Mouse (Mus musculus): ENCODE measurements at regions not wholly inside any gene's neighbourhood (a gene's known extent, or its start where the extent isn't known, plus 50 kb on each side); places are given as distances from the start of the nearest gene placed in this dataset.

GRCm38 (mm10) chr9:47313433-47313832 is 216.5 kb upstream of the Cadm1 start:
- H3ac ChIP-seq (ENCODE audit: control insufficient read depth, insufficient read length), result no peak overlapping the region
- no peaks in the 10 kb centered on the region for H3K79me2 ChIP-seq (ENCODE audit: control insufficient read depth, insufficient read depth)
- no peaks in the 10 kb centered on the region for H3K27me3 ChIP-seq (ENCODE audit: control insufficient read depth, insufficient read depth, insufficient read length)
- H3K4me3 ChIP-seq, result no peak overlapping the region
- no peak overlapping the region for H3K4me2 ChIP-seq (ENCODE audit: low read depth)
- TF ChIP-seq SRF (IDR thresholded peaks at IDR 0.05; ENCODE audit: control insufficient read depth, insufficient read length, low read depth), result no peak
- TF ChIP-seq MYOG (IDR thresholded peaks at IDR 0.05; ENCODE audit: control insufficient read depth in 1 of 3, insufficient read depth in 1 of 3, insufficient read length in 2 of 3, low read depth in 2 of 3), result no peak
- no peak for TF ChIP-seq MAX (IDR thresholded peaks at IDR 0.05; ENCODE audit: low read depth)
- TF ChIP-seq POLR2A (IDR thresholded peaks at IDR 0.05; ENCODE audit: insufficient read length, low read depth), result no peak
- no peak for TF ChIP-seq USF1 (IDR thresholded peaks at IDR 0.05; ENCODE audit: low read depth)
- no peaks in the 10 kb centered on the region for H3K36me3 ChIP-seq (ENCODE audit: control insufficient read depth, insufficient read depth)

DNA sequence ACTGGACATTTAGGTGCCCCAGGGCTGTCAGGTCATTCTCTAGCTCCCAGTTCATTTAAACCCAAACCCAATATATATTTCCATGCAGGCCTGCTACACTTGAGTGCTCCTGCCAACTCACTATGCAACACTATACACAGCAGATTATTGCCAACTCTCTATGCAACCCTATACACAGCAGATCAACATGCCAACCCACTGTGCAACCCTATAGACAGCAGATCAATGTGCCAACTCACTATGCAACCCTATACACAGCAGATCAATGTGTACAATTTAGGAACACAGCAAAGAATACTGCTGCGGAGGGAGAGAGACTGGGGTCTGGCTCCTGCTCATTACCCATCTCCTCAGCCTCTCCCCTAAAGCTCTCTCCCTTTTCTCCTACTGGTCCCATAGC is 215.7 kb upstream of the Cadm1 start:
- Histone ChIP-seq H3K36me3 (ENCODE audit: control insufficient read depth, insufficient read depth) (no peaks in the 10 kb centered on the region), H3K4me2 (ENCODE audit: low read depth) (no peak overlapping the region), H3K27me3 (ENCODE audit: control insufficient read depth, insufficient read depth, insufficient read length) (no peaks in the 10 kb centered on the region), H3ac (ENCODE audit: control insufficient read depth, insufficient read length) (no peak overlapping the region), H3K4me3 (no peak overlapping the region), H3K79me2 (ENCODE audit: control insufficient read depth, insufficient read depth) (no peaks in the 10 kb centered on the region)
- TF ChIP-seq POLR2A (IDR thresholded peaks at IDR 0.05; ENCODE audit: insufficient read length, low read depth) (no peak), E2F4 (IDR thresholded peaks at IDR 0.05; ENCODE audit: insufficient read depth) (no peak), MYOD1 (IDR thresholded peaks at IDR 0.05; ENCODE audit: control insufficient read depth in 1 of 3, insufficient read length in 2 of 3, low read depth in 2 of 3) (no peak), TCF3 (IDR thresholded peaks at IDR 0.05; ENCODE audit: insufficient read length, low read depth) (no peak), MYOG (IDR thresholded peaks at IDR 0.05; ENCODE audit: control insufficient read depth in 1 of 3, insufficient read depth in 1 of 3, insufficient read length in 2 of 3, low read depth in 2 of 3) (no peak), POLR2AphosphoS2 (IDR thresholded peaks at IDR 0.05; ENCODE audit: insufficient read length, low read depth) (no peak), USF1 (IDR thresholded peaks at IDR 0.05; ENCODE audit: low read depth) (no peak), SRF (IDR thresholded peaks at IDR 0.05; ENCODE audit: control insufficient read depth, insufficient read length, low read depth) (no peak)

DNA sequence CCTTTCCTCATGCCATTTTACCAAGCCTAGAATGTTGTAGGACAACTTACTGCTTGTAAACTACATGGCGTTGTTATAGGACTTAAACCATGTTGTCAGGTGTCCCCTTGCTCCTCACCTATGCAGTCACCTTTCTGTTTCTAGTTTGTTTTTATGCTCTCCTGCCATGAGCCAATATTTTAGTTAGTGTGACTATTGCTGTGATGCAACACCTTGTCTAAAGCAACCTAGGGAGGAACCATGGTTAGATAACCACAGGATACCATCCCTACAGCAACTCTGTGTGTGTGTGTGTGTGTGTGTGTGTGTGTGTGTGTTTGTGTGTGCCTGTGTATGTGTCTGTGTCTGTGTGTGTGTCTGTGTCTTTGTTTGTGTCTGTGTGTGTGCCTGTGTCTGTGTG is 209.6 kb upstream of the Cadm1 start:
- Histone ChIP-seq H3K4me2 (ENCODE audit: low read depth) (no peak overlapping the region), H3K27me3 (ENCODE audit: control insufficient read depth, insufficient read depth, insufficient read length) (peaks cover 7% of the 10 kb centered on the region), H3ac (ENCODE audit: control insufficient read depth, insufficient read length) (no peak overlapping the region), H3K36me3 (ENCODE audit: control insufficient read depth, insufficient read depth) (no peaks in the 10 kb centered on the region), H3K4me3 (no peak overlapping the region), H3K79me2 (ENCODE audit: control insufficient read depth, insufficient read depth) (no peaks in the 10 kb centered on the region)
- TF ChIP-seq MYOD1 (IDR thresholded peaks at IDR 0.05; ENCODE audit: control insufficient read depth in 1 of 3, insufficient read length in 2 of 3, low read depth in 2 of 3), result no peak
- no peak for TF ChIP-seq E2F4 (IDR thresholded peaks at IDR 0.05; ENCODE audit: insufficient read depth)
- no peak for TF ChIP-seq POLR2A (IDR thresholded peaks at IDR 0.05; ENCODE audit: insufficient read length, low read depth)
- no peak for TF ChIP-seq CEBPB (IDR thresholded peaks at IDR 0.05; ENCODE audit: insufficient read depth, poor library complexity, severe bottlenecking)
- no peak for TF ChIP-seq MAX (IDR thresholded peaks at IDR 0.05; ENCODE audit: low read depth)
- no peak for TF ChIP-seq SRF (IDR thresholded peaks at IDR 0.05; ENCODE audit: control insufficient read depth, insufficient read length, low read depth)
- no peak for TF ChIP-seq MYOG (IDR thresholded peaks at IDR 0.05; ENCODE audit: control insufficient read depth in 1 of 3, insufficient read depth in 1 of 3, insufficient read length in 2 of 3, low read depth in 2 of 3)
- no peak for TF ChIP-seq USF1 (IDR thresholded peaks at IDR 0.05; ENCODE audit: low read depth)
- no peak for TF ChIP-seq TCF12 (IDR thresholded peaks at IDR 0.05; ENCODE audit: insufficient read depth, poor library complexity, severe bottlenecking)
- TF ChIP-seq POLR2AphosphoS2 (IDR thresholded peaks at IDR 0.05; ENCODE audit: insufficient read length, low read depth), result no peak
- TF ChIP-seq TCF3 (IDR thresholded peaks at IDR 0.05; ENCODE audit: insufficient read length, low read depth), result no peak
- TF ChIP-seq REST (IDR thresholded peaks at IDR 0.05; ENCODE audit: insufficient read depth, insufficient read length), result no peak

DNA sequence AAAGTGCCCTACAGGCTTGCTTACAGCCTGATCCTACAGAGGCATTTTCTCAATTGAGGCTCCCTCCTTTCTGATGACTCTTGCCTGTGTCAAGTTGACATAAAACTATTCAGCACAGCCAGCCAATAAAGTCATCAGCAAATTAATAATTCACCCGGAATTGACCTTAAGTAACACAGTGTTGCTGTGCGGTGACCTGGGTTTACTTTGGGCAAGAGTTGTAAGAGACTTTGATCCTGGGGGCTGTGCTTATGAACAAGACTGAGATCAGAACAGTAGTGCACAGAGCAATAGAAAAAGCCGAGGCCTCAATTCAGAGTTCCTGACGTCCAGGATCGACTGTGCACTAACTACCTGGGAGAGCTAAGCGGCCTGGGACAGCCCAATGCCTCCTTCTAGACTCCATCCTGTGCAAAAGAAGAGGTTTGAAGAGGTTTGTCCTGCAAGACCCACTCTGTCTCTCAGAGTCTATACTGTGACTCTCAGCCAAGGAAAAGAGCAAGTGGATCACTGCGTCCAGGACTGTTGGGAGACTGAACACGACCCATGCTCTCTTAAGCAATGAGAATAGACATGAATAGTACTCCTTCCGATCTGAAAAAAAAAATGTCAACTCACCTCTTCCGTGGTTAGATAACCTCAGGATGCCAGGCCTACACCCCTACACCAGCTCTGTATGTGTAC is 208.7 kb upstream of the Cadm1 start:
- Histone ChIP-seq H3ac (ENCODE audit: control insufficient read depth, insufficient read length) (no peak overlapping the region), H3K4me2 (ENCODE audit: low read depth) (no peak overlapping the region), H3K79me2 (ENCODE audit: control insufficient read depth, insufficient read depth) (no peaks in the 10 kb centered on the region), H3K27me3 (ENCODE audit: control insufficient read depth, insufficient read depth, insufficient read length) (peaks cover 7% of the 10 kb centered on the region), H3K4me3 (no peak overlapping the region), H3K36me3 (ENCODE audit: control insufficient read depth, insufficient read depth) (no peaks in the 10 kb centered on the region)
- TF ChIP-seq MYOG (IDR thresholded peaks at IDR 0.05; ENCODE audit: control insufficient read depth in 1 of 3, insufficient read depth in 1 of 3, insufficient read length in 2 of 3, low read depth in 2 of 3) (no peak), MAX (IDR thresholded peaks at IDR 0.05; ENCODE audit: low read depth) (no peak), USF1 (IDR thresholded peaks at IDR 0.05; ENCODE audit: low read depth) (no peak), TCF3 (IDR thresholded peaks at IDR 0.05; ENCODE audit: insufficient read length, low read depth) (no peak)

DNA sequence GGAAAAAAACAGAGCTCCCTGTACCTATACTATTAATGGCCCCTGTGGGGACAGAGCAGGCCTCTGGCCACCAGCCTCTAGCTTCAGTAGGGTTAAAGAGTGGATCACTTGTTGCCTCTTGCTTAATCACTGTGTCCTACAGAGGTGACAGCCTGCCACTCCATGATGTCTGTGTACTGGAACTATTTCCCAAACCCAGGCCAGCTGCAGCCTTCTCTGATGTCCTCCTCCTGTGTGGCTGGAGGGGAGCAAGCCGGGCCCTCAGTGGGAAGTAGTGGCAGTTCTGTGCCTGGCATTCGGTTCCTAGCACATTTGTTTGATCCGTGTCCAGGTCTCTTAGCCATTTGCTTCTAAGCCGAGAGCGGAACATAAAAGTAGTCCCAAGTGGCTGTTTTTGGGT is 207.7 kb upstream of the Cadm1 start:
- TF ChIP-seq POLR2AphosphoS2 (IDR thresholded peaks at IDR 0.05; ENCODE audit: insufficient read length, low read depth) (no peak), MAX (IDR thresholded peaks at IDR 0.05; ENCODE audit: low read depth) (no peak)
- H3K79me2 ChIP-seq (ENCODE audit: control insufficient read depth, insufficient read depth), result no peaks in the 10 kb centered on the region

More for the DNA sequence above, 207.7 kb upstream of the Cadm1 start:
- Histone ChIP-seq H3K36me3 (ENCODE audit: control insufficient read depth, insufficient read depth) (no peaks in the 10 kb centered on the region), H3K4me3 (no peak overlapping the region), H3K4me2 (ENCODE audit: low read depth) (no peak overlapping the region), H3K27me3 (ENCODE audit: control insufficient read depth, insufficient read depth, insufficient read length) (peaks cover 7% of the 10 kb centered on the region), H3ac (ENCODE audit: control insufficient read depth, insufficient read length) (no peak overlapping the region)

All from myocyte (in vitro differentiated cells).